Mouse (Mus musculus): ENCODE measurements around the gene Atp1a1. TPM values are rescaled to one million over a fixed set of nuclear protein-coding genes. Genes with fewer than 3 reads are reported as not detected.

The Atp1a1 gene
- polyA plus RNA-seq, 1 experiment: 138 TPM

DNA sequence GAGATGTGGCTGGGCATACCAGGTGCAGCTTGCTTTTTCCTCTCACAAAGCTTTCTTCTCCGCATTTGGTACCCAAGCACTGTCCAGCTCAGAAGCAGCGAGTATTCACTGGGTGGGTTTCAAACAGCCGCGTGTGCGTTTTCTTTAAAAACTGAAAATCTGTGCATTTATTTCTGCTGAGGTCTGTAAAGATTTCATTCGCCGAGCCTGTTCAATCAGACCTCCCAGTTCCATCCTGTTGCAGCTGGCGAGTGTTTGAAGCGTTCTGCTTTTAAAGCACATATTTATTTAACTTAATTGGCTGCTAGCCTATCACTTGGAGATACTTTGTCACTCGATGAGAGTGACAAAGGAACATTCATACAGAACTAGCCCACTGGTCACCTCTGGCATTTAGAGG is 73.6 kb downstream of the Atp1a1 start:
- TF ChIP-seq CTCF (IDR thresholded peaks at IDR 0.05; ENCODE audit: insufficient read depth, low read depth, low read length): no peak
- no peak for TF ChIP-seq POLR2A (IDR thresholded peaks at IDR 0.05; ENCODE audit: insufficient read depth, low read depth, low read length)
- 66% methylated on average over 10 of the region's 10 CpGs for WGBS
- Histone ChIP-seq H3K4me3 (ENCODE audit: insufficient read depth, low read depth, low read length) (no peak overlapping the region), H3K27ac (ENCODE audit: insufficient read depth, low read depth, low read length) (no peak overlapping the region), H3K4me1 (ENCODE audit: control insufficient read depth, insufficient read depth, low read length) (peaks cover 5% of the 10 kb centered on the region; the same call in 1 of the 2 replicates)

DNA sequence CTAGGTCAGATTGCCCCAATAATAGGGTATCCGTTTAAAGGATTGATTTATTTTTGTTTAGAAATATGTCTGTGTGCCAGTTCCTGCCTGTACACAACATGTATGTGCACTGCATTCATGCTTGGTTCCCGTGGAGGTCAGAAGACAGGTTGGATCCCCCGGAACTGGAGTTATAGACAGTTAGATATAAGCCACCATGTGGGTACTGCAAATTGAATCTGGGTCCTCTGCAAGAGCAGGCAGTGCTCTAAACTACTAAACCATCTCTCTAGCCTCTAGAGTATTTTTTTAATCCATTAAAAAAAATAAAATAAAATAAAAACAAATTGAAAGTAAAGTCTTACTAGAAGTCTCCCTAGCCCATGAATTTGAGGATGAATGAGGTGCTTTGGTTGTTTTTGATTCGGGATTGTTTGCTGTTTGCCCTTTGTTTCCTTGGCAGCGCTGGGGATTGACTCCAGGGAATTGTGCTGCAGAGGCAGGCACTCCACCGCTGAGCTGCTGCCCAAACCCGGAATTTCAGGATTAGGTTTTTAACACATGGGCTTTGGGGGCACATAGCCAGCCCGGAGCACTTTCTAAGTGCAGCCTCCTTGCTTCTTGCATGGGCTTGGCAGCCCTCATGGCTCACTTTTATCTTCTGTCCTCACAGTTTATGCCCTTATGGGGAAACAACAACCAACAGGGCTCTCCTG is 75.4 kb downstream of the Atp1a1 start:
- no peak overlapping the region for H3K4me3 ChIP-seq (ENCODE audit: insufficient read depth, low read depth, low read length)
- 41% methylated on average over 8 of the region's 8 CpGs for WGBS
- TF ChIP-seq POLR2A (IDR thresholded peaks at IDR 0.05; ENCODE audit: insufficient read depth, low read depth, low read length): no peak
- no peak for TF ChIP-seq CTCF (IDR thresholded peaks at IDR 0.05; ENCODE audit: insufficient read depth, low read depth, low read length)
- peaks cover 5% of the 10 kb centered on the region; the same call in 1 of the 2 replicates for H3K4me1 ChIP-seq (ENCODE audit: control insufficient read depth, insufficient read depth, low read length)
- H3K27ac ChIP-seq (ENCODE audit: insufficient read depth, low read depth, low read length): no peak overlapping the region

DNA sequence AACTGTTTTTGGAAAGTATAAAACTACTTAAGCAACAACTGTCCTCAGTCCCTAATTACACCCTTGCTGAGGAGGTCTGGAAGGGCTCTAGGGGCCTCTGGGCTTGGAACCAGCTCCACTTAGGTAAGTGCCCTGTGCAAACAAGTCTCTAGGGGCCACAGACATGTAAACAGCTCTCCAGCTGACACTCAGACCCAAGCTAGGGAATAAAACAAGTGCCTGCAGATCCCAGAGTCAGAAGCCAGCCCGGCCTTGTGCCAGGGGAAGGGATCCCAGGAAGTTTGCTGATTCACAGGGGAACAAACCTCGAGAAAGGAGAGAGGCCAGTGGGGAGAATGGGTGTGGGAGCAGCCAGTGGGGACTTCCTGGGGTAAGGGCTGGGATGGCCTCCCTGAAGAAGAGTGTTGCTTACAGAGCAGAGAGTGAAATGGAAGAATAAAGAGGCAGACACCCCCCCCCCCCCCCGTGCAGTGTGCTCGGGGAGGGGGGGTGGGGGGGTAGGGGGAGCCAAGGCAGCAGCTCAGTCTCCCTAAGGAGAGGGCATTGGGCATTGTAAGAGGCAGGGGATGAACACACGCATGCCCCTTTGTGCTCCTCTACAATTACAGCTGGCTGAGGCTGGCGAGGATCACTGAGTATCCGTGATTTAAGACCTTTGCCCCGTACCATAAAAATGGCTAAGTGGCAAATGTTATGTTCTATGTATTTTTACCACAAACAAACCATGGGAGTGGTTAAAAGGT is 76.2 kb downstream of the Atp1a1 start:
- WGBS: 68% methylated on average over 6 of the region's 8 CpGs
- no peak for TF ChIP-seq POLR2A (IDR thresholded peaks at IDR 0.05; ENCODE audit: insufficient read depth, low read depth, low read length)
- no peak for TF ChIP-seq CTCF (IDR thresholded peaks at IDR 0.05; ENCODE audit: insufficient read depth, low read depth, low read length)
- H3K4me3 ChIP-seq (ENCODE audit: insufficient read depth, low read depth, low read length): no peak overlapping the region
- H3K27ac ChIP-seq (ENCODE audit: insufficient read depth, low read depth, low read length): no peak overlapping the region
- peaks cover 5% of the 10 kb centered on the region; the same call in 1 of the 2 replicates for H3K4me1 ChIP-seq (ENCODE audit: control insufficient read depth, insufficient read depth, low read length)

DNA sequence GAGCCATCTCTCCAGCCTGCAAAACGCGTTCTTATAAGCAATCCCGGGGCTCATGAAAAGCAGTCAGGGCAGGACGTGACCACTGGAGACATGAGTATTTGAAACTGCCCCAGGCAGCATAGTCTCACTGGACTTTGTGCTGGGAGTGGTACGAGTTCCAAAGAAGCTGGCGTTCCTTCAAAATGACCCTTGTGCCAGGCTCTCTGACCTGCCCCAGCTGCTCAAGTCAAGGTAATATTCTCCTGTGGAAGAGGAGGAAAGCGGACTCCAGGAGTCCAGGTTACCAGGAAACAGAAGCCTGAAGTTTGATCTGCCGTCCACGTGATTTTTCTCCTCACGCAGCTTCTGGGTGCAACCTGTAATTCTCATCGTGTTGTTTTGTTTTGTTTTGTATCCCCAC is 77.9 kb downstream of the Atp1a1 start:
- TF ChIP-seq CTCF (IDR thresholded peaks at IDR 0.05; ENCODE audit: insufficient read depth, low read depth, low read length) (no peak), POLR2A (IDR thresholded peaks at IDR 0.05; ENCODE audit: insufficient read depth, low read depth, low read length) (no peak)
- 81% methylated on average over 11 of the region's 11 CpGs for WGBS
- Histone ChIP-seq H3K4me1 (ENCODE audit: control insufficient read depth, insufficient read depth, low read length) (peaks cover 5% of the 10 kb centered on the region; the same call in 1 of the 2 replicates), H3K4me3 (ENCODE audit: insufficient read depth, low read depth, low read length) (no peak overlapping the region), H3K27ac (ENCODE audit: insufficient read depth, low read depth, low read length) (no peak overlapping the region)

Other genes with a start within 250 kb of the Atp1a1 start
- gene Igsf3, start 227.6 kb downstream of the Atp1a1 start, polyA plus RNA-seq (2012; ENCODE audit: insufficient read depth, insufficient read length, low replicate concordance, missing spikeins): not detected in 2 replicates
- gene Mab21l3, start 244.3 kb upstream of the Atp1a1 start, polyA plus RNA-seq (2012; ENCODE audit: insufficient read depth, insufficient read length, low replicate concordance, missing spikeins): not detected in 2 replicates